Mouse (Mus musculus): ENCODE data around the gene Hoxa3.
A peak's percentile ranks its signal among the peaks of the same experiment; 100 is the strongest.

Hoxa3 gene

GRCm38 (mm10) chr6:52205221-52205620, 7.9 kb downstream of the Hoxa3 start:
- no peak for DNase-seq (ENCODE audit: low spot score)

DNA sequence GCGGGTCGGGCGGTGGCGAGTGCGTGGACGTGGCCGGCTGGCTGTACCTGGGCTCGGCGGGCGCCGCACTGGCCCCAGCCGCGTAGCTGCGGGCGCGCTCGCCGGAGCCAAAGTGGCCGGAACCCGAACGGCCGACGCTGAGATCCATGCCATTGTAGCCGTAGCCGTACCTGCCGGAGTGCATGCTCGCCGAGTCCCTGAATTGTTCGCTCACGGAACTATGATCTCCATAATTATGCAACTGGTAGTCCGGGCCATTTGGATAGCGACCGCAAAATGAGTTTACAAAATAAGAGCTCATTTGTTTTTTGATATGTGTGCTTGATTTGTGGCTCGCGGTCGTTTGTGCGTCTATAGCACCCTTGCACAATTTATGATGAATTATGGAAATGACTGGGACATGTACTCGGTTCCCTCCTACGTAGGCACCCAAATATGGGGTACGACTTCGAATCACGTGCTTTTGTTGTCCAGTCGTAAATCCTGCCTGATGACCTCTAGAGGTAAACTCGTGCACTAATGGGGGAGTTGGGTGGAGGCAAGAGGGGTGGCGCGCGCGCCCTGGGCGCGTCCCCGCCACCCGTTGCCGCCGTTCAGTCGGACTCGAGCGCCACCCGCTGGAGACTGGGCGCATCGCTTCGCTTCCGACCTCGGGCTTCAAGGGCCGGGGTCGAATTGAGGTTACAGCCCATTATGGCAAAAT, 8.9 kb downstream of the Hoxa3 start, which contains the start of gene Hoxa5:
Hoxa5 (minus strand) TSS at position 538 of the 703 bp plus-strand sequence.
- peak; percentile 90 for DNase-seq (ENCODE audit: low spot score)

- DNase-seq (ENCODE audit: low spot score) = peak; percentile 34
Measured at GRCm38 (mm10) chr6:52203371-52204049, 9.6 kb downstream of the Hoxa3 start.

DNA sequence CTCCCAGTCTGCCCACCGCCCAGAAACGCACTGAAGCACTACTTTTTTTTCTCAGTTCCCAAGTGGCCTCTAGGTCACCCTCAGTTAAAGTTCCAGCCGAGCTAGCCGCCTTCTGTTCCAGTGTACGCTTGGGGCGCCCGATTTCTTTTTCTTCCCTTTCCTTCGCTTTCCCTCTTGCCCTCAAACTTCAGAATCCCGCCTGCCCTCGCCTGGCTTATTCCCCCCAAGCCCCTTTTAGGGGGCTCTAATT, 10.1 kb downstream of the Hoxa3 start:
- no peak for DNase-seq (ENCODE audit: low spot score)

DNA sequence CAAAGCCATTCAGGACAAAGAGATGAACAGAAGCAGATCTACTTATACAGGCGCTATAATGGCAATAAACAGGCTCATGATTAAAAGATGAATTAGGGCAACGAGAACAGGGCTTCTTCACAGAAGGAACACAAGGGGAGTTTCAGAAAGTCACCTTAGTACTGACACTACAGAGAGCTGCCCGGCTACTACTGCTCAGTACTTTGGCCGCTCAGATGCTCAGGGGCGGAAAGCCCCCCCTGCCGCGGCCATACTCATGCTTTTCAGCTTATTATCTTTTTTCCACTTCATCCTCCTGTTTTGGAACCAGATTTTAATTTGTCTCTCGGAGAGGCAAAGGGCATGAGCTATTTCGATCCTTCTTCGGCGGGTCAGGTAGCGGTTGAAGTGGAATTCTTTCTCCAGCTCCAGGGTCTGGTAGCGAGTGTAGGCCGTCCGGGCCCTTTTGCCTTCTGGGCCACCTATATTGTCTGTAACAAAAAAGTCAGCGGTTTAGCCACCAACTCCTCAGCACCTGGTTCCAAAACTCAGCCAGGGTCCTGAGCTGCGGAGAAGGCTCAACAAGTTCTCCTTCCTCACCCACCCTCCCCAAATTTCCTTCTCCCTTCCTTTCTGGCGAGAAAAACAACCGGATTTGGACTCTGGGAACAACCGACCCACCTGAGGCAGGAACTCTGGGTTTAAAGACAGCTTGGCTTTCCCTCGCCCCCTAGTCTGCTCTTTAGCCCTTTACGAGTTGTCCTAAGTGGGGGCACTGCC, 10.6 kb downstream of the Hoxa3 start:
- no peak for DNase-seq (ENCODE audit: low spot score)

GRCm38 (mm10) chr6:52201269-52201668, 11.9 kb downstream of the Hoxa3 start:
- DNase-seq (ENCODE audit: low spot score) = no peak

- DNase-seq (ENCODE audit: low spot score) = no peak
Measured at GRCm38 (mm10) chr6:52200751-52201250, 12.3 kb downstream of the Hoxa3 start.

DNA sequence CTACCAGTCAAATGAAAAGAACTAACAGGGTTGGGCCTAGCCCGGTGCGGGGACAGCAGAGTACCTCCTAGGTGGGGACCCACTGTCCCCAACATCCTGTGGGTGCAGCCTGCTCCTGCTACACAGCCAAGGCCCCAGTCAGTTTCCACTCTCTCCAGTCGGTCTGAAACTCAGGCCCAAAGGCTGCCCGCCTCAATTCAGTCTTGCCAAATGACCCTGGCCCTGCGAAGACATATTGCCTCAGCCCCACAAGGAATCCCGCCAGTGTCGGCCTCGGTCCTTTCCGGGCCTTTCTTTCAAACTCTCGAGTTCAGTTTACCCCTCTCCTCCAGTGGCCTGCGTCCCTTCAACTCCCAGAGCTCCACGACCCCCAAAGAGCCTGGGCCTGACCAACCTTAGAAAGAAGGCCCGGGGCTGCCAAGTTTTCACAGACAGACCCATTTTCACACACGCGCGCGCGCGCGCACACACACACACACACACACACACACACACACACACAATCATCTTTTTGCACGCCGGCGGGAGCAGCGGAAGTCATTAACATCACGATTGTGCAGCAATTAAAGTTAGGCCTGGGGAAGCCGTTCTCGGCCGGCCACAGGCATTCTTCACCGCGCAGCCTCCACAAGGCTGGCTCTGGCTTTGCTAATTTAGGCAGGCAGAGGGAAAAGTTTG, 12.9 kb downstream of the Hoxa3 start:
- DNase-seq (ENCODE audit: low spot score) = no peak

GRCm38 (mm10) chr6:52197271-52197670, 15.9 kb downstream of the Hoxa3 start:
- DNase-seq (ENCODE audit: low spot score) = peak; percentile 82

GRCm38 (mm10) chr6:52196811-52197210, 16.3 kb downstream of the Hoxa3 start:
- no peak for DNase-seq (ENCODE audit: low spot score)

GRCm38 (mm10) chr6:52194690-52195089, 18.4 kb downstream of the Hoxa3 start:
- DNase-seq (ENCODE audit: low spot score) = no peak

DNA sequence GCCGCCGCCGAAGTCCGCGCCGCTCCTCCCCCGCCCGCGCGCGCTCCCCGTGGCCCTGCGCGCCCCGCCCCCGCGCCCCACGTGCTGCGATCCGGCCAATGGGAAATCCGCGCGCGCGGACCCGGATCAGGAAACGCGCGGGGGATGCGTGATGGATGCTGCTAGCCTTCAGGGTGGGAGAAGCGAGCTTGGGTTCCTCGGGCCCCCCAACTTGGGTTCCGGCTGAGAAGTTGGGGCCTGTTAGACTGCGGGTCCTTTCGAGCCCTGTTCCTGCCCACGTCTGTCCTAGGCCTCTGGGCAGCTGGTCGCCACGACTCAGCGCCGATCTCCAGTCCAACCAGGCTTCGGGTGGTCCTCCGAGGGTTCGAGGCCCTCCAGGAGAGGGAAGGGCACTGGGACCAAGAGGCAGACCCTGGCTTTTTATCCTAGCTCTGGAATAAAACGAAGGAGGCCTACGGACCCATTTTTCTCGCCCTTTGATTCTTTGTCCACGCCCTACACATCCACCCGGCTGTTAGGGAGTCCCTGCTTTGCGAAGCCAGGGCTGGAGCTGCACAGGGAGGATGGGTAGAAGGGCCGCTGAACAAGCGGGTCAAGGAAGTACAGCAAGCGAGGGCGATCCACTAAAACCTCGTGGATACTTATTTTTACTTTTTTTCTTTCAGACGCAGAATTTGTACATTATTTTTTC, 21.1 kb downstream of the Hoxa3 start:
- peak; percentile 85 for DNase-seq (ENCODE audit: low spot score)

- no peak for DNase-seq (ENCODE audit: low spot score)
Measured at GRCm38 (mm10) chr6:52190906-52191810, 22.0 kb downstream of the Hoxa3 start, which contains the start of gene Hoxa4. Hoxa4 (minus strand) TSS chr6:52191753.

DNA sequence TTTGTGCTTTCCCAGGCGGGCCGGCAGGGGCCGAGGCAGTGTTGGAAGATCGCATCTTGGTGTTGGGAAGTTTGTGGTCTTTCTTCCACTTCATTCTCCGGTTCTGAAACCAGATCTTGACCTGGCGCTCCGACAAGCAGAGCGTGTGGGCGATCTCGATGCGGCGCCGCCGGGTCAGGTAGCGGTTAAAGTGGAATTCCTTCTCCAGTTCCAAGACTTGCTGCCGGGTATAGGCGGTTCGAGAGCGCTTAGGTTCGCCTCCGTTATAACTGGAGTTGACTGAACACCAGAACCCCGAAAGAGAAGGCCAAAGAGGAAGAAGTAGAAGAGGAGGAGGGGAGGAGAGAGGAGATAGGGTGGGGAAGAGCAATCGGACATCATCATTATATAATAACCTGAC, 22.7 kb downstream of the Hoxa3 start:
- no peak for DNase-seq (ENCODE audit: low spot score)

GRCm38 (mm10) chr6:52189909-52190308, 23.2 kb downstream of the Hoxa3 start:
- no peak for DNase-seq (ENCODE audit: low spot score)

DNA sequence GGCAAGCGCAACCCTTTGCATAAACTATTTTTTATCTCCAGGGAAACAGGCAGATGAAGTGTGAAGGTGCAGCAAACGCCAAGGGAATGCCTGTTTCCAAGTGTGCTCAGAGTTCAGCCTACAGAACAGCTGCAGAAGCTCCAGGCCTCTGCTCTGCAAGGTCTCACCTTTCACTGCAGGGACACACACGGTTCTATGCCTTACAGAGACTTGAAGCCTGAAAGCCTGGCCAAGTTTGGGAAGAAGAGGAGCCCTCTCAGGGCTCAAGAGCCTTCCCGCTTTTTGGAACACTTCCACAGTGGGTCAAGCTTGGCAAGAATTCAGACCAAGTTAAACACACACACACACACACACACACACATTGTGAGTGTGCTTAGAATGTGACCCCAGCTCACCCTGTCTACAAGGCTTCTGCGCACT, 24.0 kb downstream of the Hoxa3 start:
- DNase-seq (ENCODE audit: low spot score) = peak; percentile 95

GRCm38 (mm10) chr6:52186500-52186899, 26.6 kb downstream of the Hoxa3 start:
- no peak for DNase-seq (ENCODE audit: low spot score)

DNA sequence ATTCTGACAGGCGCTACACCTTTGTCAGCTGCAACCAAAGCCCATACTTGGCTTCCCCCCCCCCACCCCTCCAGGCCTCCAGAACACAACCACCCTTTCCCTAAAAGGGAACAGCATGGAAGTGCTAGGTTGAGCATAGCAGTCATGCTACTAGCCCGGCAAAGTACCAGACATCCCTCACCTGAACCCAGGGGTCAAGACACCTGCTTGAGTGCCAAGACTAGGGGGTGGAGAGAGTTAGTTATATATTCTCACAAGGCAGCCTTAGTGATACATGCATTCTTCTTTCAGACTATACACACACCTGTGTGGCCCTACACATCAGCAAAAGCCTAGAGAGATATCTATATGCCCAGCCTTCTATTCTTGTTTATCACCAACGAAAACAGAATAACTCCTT, 27.3 kb downstream of the Hoxa3 start:
- DNase-seq (ENCODE audit: low spot score) = no peak

DNA sequence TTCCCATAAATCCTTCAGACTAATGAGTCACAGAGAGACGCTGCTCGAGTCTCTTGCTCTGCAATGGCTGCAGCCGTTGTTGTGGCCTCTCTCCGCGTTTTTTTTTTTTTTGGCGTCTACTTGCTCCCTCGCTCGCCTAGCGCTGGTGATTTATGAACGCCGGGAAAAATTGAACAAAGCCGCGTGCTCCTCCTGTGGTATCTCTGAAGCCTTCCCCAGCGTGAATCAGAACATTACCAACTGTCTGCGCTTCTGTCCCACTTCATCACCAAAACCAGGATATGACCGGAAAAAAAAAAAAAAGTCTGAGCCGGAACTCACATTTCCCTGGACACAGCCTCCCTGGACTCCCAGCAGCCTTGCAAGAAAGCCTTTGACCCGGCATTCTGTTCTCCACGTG, 27.9 kb downstream of the Hoxa3 start:
- DNase-seq (ENCODE audit: low spot score) = peak; percentile 85

DNA sequence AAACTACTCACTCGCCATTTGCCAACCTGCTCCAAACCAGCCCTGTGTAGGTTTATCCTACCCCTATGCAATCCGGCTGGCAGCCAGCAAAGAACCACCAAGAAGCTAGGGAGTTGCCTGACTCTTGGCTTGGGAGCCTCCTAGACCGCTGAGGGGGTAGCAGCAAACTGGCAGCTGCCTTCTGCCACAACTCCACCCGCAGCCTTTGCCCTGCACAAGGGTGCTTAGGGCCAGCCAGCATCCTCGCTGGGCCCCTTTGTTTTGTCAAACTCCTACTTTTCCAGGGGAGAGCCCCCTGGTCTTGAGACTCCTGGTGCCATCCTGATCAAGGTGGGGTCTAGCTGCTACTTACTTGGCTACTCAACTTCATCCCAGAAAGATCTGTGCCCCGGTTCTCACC, 28.5 kb downstream of the Hoxa3 start:
- DNase-seq (ENCODE audit: low spot score) = peak; percentile 76
